Mouse (Mus musculus): ENCODE data around the gene Med15.

DNA sequence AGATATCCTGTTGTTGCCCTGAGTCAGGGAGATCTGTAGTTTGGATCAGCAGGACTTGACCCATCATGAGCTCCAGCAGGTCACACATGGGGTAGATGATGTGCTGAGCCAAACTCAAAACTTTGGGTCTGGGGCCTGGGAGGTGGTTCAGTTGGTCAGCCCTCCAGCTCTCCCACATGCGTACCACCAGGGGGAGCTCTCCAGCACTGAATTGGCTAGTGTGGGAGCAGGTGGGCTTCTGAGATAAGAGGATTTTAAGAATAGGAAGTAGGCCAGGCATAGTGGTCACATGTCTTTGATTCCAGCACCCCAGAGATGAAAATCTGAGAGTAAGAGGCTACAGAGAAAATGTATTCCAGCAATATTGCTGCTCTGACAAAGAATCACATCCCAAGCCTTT lies 11.8 kb upstream of the Med15 start:
- peak; percentile 55 for TF ChIP-seq CTCF (IDR thresholded peaks at IDR 0.05; ENCODE audit: extremely low read depth, insufficient read depth, low read length)
- TF ChIP-seq POLR2A (IDR thresholded peaks at IDR 0.05; ENCODE audit: extremely low read depth, insufficient read depth, low read length), result no peak

Measured in cortical plate, adult 2 months (tissue).